In the genomic region with DNA sequence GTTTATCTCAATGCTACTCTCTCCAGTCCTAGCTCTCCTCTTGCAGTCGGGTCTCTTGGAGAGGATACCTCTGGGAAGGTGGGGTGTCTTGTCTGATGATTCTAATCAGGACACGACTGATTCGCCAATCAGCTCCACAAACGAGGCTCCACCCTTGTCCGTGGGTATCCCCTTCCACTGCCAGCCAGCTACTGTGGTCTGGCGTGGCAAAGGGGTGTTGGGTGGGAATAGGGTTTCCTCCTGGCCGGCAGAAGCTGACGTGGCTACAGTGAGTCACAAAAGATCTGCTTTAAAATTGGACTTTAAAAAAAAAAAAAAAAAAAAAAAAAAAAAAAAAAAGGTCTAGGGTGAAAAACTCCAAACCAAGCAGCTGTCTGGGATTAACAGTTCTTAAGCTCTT, we compare ENCODE assay signal across 30 mouse cellular contexts. TPM values are rescaled to one million over a fixed set of nuclear protein-coding genes. Genes with fewer than 3 reads are reported as not detected.
"Had no signal": no experiment of that assay in that cellular context is flagged by ENCODE, and none has a peak within 500 bp of the region (broad histone marks: within the 10 kb centered on the region; RNA-seq: fewer than 3 reads in every experiment).

No protein-coding gene starts in this region.

- H3K9me3 ChIP-seq: heart, embryonic 13.5 days; heart, embryonic 15.5 days; hindbrain, embryonic 13.5 days; hindbrain, embryonic 15.5 days; kidney, embryonic 15.5 days; limb, embryonic 12.5 days; liver, embryonic 13.5 days had no signal

- H3K4me2 ChIP-seq: heart, embryonic 11.5 days; heart, embryonic 13.5 days; heart, embryonic 15.5 days; hindbrain, embryonic 13.5 days; hindbrain, embryonic 15.5 days; kidney, embryonic 15.5 days; limb, embryonic 12.5 days; liver, embryonic 11.5 days; liver, embryonic 13.5 days had no signal

- H3K27ac ChIP-seq: heart, adult 2 months; heart, embryonic 13.5 days; heart, embryonic 15.5 days; hindbrain, embryonic 13.5 days; hindbrain, embryonic 15.5 days; hindbrain, postnatal 0 days; kidney, embryonic 15.5 days; kidney, postnatal 0 days; limb, embryonic 12.5 days; liver, embryonic 13.5 days had no signal

- H3K4me3 ChIP-seq: heart, adult 2 months; heart, embryonic 13.5 days; heart, embryonic 15.5 days; hindbrain, embryonic 13.5 days; hindbrain, embryonic 15.5 days; kidney, embryonic 15.5 days; limb, embryonic 12.5 days; liver, embryonic 13.5 days had no signal

- H3K27me3 ChIP-seq: hindbrain, embryonic 13.5 days; hindbrain, embryonic 15.5 days; kidney, embryonic 15.5 days; limb, embryonic 12.5 days; liver, embryonic 13.5 days had no signal

- H3K4me1 ChIP-seq: hindbrain, embryonic 13.5 days; hindbrain, embryonic 15.5 days; kidney, embryonic 15.5 days; liver, embryonic 13.5 days had no signal

- H3K36me3 ChIP-seq: heart, embryonic 13.5 days; heart, embryonic 15.5 days; hindbrain, embryonic 13.5 days; hindbrain, embryonic 15.5 days; kidney, embryonic 15.5 days; limb, embryonic 12.5 days; liver, embryonic 13.5 days had no signal

- DNase-seq: gastrocnemius, postnatal 14 days; gastrocnemius, postnatal 36 days; heart, adult 11 months; heart, adult 2 months; heart, postnatal 14 days; heart, postnatal 36 days; kidney, adult 11 months; kidney, adult 2 months; kidney, adult 9 months; kidney, postnatal 14 days; kidney, postnatal 36 days; layer of hippocampus, adult 9-11 months; layer of hippocampus, postnatal 36 days; left cerebral cortex, postnatal 4 days; liver; liver, embryonic 13.5 days had no signal

RNA-seq across cellular contexts. Expression of gene Ffar4, which starts 14.2 kb away (rescaled TPM):
- polyA plus RNA-seq: heart, embryonic 11.5 days; heart, postnatal 0 days; hindbrain, embryonic 11.5 days; hindbrain, embryonic 13.5 days had no signal

RNA-seq across cellular contexts. Expression of gene Pde6c, which starts 21.5 kb away (rescaled TPM):
- polyA plus RNA-seq: gonadal fat pad, adult 2 months; heart, adult 2 months; heart, embryonic 13.5 days; heart, embryonic 15.5 days; heart, postnatal 0 days; hindbrain, embryonic 11.5 days; kidney, adult 2 months; large intestine, adult 2 months; limb, embryonic 12.5 days had no signal
